Mouse (Mus musculus): ENCODE measurements around the gene Tlr2. TPM values are rescaled to one million over a fixed set of nuclear protein-coding genes. Genes with fewer than 3 reads are reported as not detected.

The Tlr2 gene
- total RNA-seq, 2 experiments from 2014 or later: 1.3 to 8.4 TPM

- no peak for ATAC-seq (replicated peaks; ENCODE audit: low FRiP score, poor library complexity, severe bottlenecking)
Measured at GRCm38 (mm10) chr3:83839477-83839876, 2.1 kb downstream of the Tlr2 start.

- no peak for ATAC-seq (replicated peaks; ENCODE audit: low FRiP score, poor library complexity, severe bottlenecking)
Measured at GRCm38 (mm10) chr3:83836685-83837084, 4.9 kb downstream of the Tlr2 start.

GRCm38 (mm10) chr3:83828145-83828611 lies 13.4 kb downstream of the Tlr2 start:
- ATAC-seq (replicated peaks; ENCODE audit: low FRiP score, poor library complexity, severe bottlenecking): no peak

- no peak for ATAC-seq (replicated peaks; ENCODE audit: low FRiP score, poor library complexity, severe bottlenecking)
Measured at GRCm38 (mm10) chr3:83827684-83828083, 13.9 kb downstream of the Tlr2 start.

GRCm38 (mm10) chr3:83823774-83824173 lies 17.8 kb downstream of the Tlr2 start:
- no peak for ATAC-seq (replicated peaks; ENCODE audit: low FRiP score, poor library complexity, severe bottlenecking)

GRCm38 (mm10) chr3:83816372-83816925 lies 25.1 kb downstream of the Tlr2 start:
- ATAC-seq (replicated peaks; ENCODE audit: low FRiP score, poor library complexity, severe bottlenecking): no peak

- no peak for ATAC-seq (replicated peaks; ENCODE audit: low FRiP score, poor library complexity, severe bottlenecking)
Measured at GRCm38 (mm10) chr3:83812863-83813262, 28.7 kb downstream of the Tlr2 start.

GRCm38 (mm10) chr3:83811987-83812386 lies 29.6 kb downstream of the Tlr2 start:
- ATAC-seq (replicated peaks; ENCODE audit: low FRiP score, poor library complexity, severe bottlenecking): no peak

GRCm38 (mm10) chr3:83808483-83808882 lies 33.1 kb downstream of the Tlr2 start:
- no peak for ATAC-seq (replicated peaks; ENCODE audit: low FRiP score, poor library complexity, severe bottlenecking)

GRCm38 (mm10) chr3:83801649-83802155 lies 39.9 kb downstream of the Tlr2 start:
- ATAC-seq (replicated peaks; ENCODE audit: low FRiP score, poor library complexity, severe bottlenecking): no peak

GRCm38 (mm10) chr3:83799486-83799885 lies 42.1 kb downstream of the Tlr2 start:
- no peak for ATAC-seq (replicated peaks; ENCODE audit: low FRiP score, poor library complexity, severe bottlenecking)

- no peak for ATAC-seq (replicated peaks; ENCODE audit: low FRiP score, poor library complexity, severe bottlenecking)
Measured at GRCm38 (mm10) chr3:83797828-83798227, 43.7 kb downstream of the Tlr2 start.

- ATAC-seq (replicated peaks; ENCODE audit: low FRiP score, poor library complexity, severe bottlenecking): no peak
Measured at GRCm38 (mm10) chr3:83797098-83797497, 44.5 kb downstream of the Tlr2 start.

GRCm38 (mm10) chr3:83791444-83791843 lies 50.1 kb downstream of the Tlr2 start:
- ATAC-seq (replicated peaks; ENCODE audit: low FRiP score, poor library complexity, severe bottlenecking): no peak

- no peak for ATAC-seq (replicated peaks; ENCODE audit: low FRiP score, poor library complexity, severe bottlenecking)
Measured at GRCm38 (mm10) chr3:83789651-83790451, 51.7 kb downstream of the Tlr2 start.

GRCm38 (mm10) chr3:83787776-83788305 lies 53.7 kb downstream of the Tlr2 start:
- no peak for ATAC-seq (replicated peaks; ENCODE audit: low FRiP score, poor library complexity, severe bottlenecking)

GRCm38 (mm10) chr3:83787086-83787485 lies 54.5 kb downstream of the Tlr2 start:
- ATAC-seq (replicated peaks; ENCODE audit: low FRiP score, poor library complexity, severe bottlenecking): no peak
